Mouse (Mus musculus): ENCODE data around the gene Ndufb6. TPM values are rescaled to one million over a fixed set of nuclear protein-coding genes. Genes with fewer than 3 reads are reported as not detected.

Gene Ndufb6
- polyA plus RNA-seq (2014; fragmentation: Illumina TruSeq; extraction: RNeasy Lipid Tissue Mini Kit (QIAGEN cat#74804); ENCODE audit: low read depth, low replicate concordance): 229 TPM

DNA sequence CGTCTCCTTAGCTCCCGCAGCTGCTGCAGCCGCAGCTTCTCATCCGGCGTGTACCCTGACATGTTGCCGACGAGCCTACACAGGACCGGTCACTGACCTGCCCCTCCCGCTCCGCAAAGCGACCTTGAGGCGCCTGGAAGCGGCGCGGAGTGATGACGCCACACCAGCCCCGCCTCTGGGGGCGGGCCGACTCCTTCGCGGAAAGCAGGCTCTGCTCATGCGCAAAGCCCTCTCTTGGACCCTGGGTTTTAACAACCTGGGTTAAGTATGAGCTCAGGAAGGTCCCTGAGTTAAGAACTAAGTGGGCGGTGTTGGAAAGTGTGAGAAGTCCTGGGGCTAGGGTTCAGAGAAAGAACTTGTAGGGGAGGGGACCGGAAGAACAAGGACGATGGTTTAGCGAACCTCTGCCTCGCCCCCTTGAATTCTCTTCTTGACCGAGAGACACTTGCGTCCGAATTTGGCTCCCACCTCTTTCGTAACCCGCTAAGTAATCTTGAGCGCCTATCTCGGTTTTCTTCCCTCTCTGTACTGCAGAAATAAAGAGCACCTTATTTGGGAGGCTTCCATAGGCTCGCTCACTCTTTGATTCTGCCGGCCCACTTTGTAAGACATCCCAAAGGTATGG lies at the start of gene Ndufb6:
Gene Ndufb6, minus strand, starts transcription at position 146 of the 625 bp plus-strand sequence.

GRCm38 (mm10) chr4:40269430-40270032 lies 9.7 kb downstream of the Ndufb6 start, which contains the start of the genes Smim27 and Topors:
TSS of gene Smim27 (plus strand) at chr4:40269579.
TSS of gene Topors (minus strand) at chr4:40269850.

DNA sequence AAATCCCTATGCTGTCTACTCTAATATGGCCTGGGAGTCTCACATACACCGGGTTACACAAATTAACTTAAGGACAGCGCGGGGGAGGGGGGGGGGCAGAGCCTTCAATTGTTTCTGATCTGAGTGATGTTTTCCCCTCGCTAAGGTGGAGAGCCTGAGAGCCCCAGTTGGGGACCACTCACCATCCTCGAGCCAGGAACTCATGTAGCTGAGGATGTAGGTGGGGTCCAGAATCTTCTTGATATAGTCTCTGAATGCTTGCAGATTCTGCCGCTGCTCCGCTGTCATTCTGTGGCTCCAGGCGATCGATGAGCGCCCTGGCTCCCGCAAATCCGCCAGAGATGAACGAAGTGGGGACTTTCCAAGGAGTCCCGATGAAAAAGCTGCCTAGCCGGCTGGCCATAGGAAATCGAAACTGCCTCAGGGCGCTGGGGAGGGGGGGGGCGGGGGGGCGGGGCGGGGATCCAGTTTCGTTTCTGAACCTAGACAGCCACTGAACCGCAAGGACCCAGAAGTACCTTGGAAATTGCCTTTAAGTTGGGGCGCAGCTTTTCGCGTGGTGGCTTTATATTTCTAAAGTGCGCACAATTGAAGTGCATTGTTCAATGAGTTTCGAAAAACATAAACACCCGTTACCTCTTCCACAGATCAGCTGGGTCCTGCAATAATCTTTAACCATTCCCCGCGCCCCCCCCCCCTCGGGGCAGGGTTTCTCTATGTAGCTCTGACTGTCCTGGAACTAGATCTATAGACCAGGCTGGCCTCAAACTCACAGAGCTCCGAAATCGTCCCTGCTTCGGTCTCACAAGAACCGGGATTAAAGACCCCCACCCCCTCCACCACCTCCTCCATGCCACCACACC lies 39.6 kb downstream of the Ndufb6 start, which contains the start of gene Ddx58:
Gene Ddx58, minus strand, starts transcription at position 420 of the 863 bp plus-strand sequence.

Other genes starting within 250 kb of the Ndufb6 start
- gene Aco1, start 136.3 kb downstream of the Ndufb6 start, polyA plus RNA-seq (2014; fragmentation: Illumina TruSeq; extraction: RNeasy Lipid Tissue Mini Kit (QIAGEN cat#74804); ENCODE audit: low read depth, low replicate concordance): 44.9 TPM
- 40.4 TPM for gene Ddx58, start 39.6 kb downstream of the Ndufb6 start, polyA plus RNA-seq (2014; fragmentation: Illumina TruSeq; extraction: RNeasy Lipid Tissue Mini Kit (QIAGEN cat#74804); ENCODE audit: low read depth, low replicate concordance)
- 18.3 TPM for gene Smim27, start 9.8 kb downstream of the Ndufb6 start, polyA plus RNA-seq (2014; fragmentation: Illumina TruSeq; extraction: RNeasy Lipid Tissue Mini Kit (QIAGEN cat#74804); ENCODE audit: low read depth, low replicate concordance)
- gene Topors, start 9.6 kb downstream of the Ndufb6 start, polyA plus RNA-seq (2014; fragmentation: Illumina TruSeq; extraction: RNeasy Lipid Tissue Mini Kit (QIAGEN cat#74804); ENCODE audit: low read depth, low replicate concordance): 51.4 TPM
- gene Tmem215, start 192.8 kb upstream of the Ndufb6 start, polyA plus RNA-seq (2014; fragmentation: Illumina TruSeq; extraction: RNeasy Lipid Tissue Mini Kit (QIAGEN cat#74804); ENCODE audit: low read depth, low replicate concordance): not detected